Mouse (Mus musculus) forebrain, embryonic 13.5 days (tissue): Measurements from ENCODE around the gene Spop. TPM values are rescaled to one million over a fixed set of nuclear protein-coding genes. Genes with fewer than 3 reads are reported as not detected.
A peak's percentile ranks its signal among the peaks of the same experiment; 100 is the strongest.

Source experiments
- ATAC-seq: fragments of 200-750 bp; cut with Nextera tagmentation; 2 replicates; pipeline ENCODE4 v1.8.0; 2017
- H3K27ac ChIP-seq: fragments of 300-500 bp; sonication (generic); 2 replicates; pipeline ENCODE4 v1.5.1; 2015; ENCODE audit warnings: inconsistent platforms, mild to moderate bottlenecking, moderate library complexity
- H3K27me3 ChIP-seq: fragments of 300-500 bp; sonication (generic); 2 replicates; pipeline ENCODE4 v1.6.1; 2015; ENCODE audit warnings: mild to moderate bottlenecking, inconsistent platforms
- H3K36me3 ChIP-seq: fragments of 300-500 bp; sonication (generic); 2 replicates; pipeline ENCODE4 v1.6.1; 2015; ENCODE audit warnings: mild to moderate bottlenecking, inconsistent platforms; ENCODE audit not compliant: poor library complexity, severe bottlenecking
- H3K4me1 ChIP-seq: fragments of 300-500 bp; sonication (generic); 2 replicates; pipeline ENCODE4 v1.6.1; 2015; ENCODE audit warnings: inconsistent platforms
- H3K4me2 ChIP-seq: fragments of 300-500 bp; sonication (generic); 2 replicates; pipeline ENCODE4 v1.6.1; 2015; ENCODE audit warnings: inconsistent platforms, mild to moderate bottlenecking, moderate library complexity
- H3K4me3 ChIP-seq: fragments of 300-500 bp; sonication (generic); 2 replicates; pipeline ENCODE4 v1.5.1; 2015; ENCODE audit warnings: mild to moderate bottlenecking, inconsistent platforms
- H3K9ac ChIP-seq: fragments of 300-500 bp; sonication (generic); 2 replicates; pipeline ENCODE4 v1.6.1; 2015; ENCODE audit warnings: mild to moderate bottlenecking, inconsistent platforms
- H3K9me3 ChIP-seq: fragments of 300-500 bp; sonication (generic); replicated peaks from 2 replicates; pipeline ENCODE4 v1.6.1; 2016; ENCODE audit warnings: inconsistent platforms
- WGBS: fragments of 180-500 bp; shearing (Covaris S2); methylation state at CpG from one replicate; pipeline ENCODE4 v1.1.7; 2015; 5-methylcytosine and 5-hydroxymethylcytosine counted together
- polyA plus RNA-seq: library from polyadenylated mRNA; unstranded; fragments of >200 nt; fragmentation: Nextera tagmentation; extraction: Ambion mirVana; gene quantifications from 2 replicates; pipeline ENCODE4 v1.2.1, GENCODE M21; 2015

Gene Spop
- polyA plus RNA-seq, 1 experiment from 2014 or later, result 178 TPM

DNA sequence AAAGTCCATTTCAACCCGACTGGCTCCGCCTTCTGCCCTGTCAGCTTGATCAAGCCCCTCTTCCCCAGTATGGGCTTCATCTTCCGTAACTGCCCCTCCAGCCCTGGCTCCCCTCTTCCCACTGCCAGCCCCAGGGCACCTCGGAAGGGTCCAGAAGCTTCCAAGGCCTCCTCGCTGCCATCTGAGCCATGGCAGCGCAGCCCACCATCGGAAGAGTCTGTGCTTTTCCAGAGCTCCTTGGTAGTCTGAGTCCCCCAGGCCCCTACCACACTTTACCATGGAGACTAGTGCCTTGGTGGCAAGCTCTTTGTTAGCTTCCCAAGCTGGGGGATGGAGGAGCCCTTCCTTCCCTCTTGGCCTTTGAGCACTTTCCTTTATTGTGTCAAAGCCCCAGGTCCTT lies 33.2 kb upstream of the Spop start:
- Histone ChIP-seq H3K4me1 (peaks cover 4% of the 10 kb centered on the region), H3K4me2 (no peak overlapping the region), H3K9ac (no peak overlapping the region), H3K36me3 (peaks cover 8% of the 10 kb centered on the region; the same call in 1 of the 2 replicates), H3K4me3 (no peak overlapping the region), H3K27me3 (no peaks in the 10 kb centered on the region), H3K27ac (no peak overlapping the region), H3K9me3 (no peaks in the 10 kb centered on the region)
- WGBS, result 93% methylated on average over 7 of the region's 7 CpGs
- no peak for ATAC-seq

DNA sequence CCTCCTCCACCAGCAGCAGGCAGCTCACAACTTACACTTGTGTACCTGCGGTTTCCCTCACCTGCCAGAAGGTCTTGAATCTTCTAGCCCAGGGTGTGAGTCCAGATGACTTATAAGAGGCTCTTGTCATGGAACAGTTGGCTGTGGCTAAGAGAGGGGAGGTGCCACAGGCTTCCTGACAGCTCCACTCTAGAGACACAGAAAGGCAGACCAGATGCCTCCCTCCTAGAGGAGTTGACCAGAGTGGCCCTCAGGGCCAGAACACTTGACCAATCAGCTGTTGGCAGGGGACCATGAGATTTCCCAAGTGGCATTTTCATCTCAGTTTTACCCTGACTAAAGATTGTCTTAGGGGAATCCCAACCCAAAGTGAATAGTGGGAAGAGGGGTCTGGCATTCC lies 32.7 kb upstream of the Spop start:
- no peaks in the 10 kb centered on the region for H3K9me3 ChIP-seq
- H3K4me3 ChIP-seq, result no peak overlapping the region
- H3K36me3 ChIP-seq, result peaks cover 6% of the 10 kb centered on the region; the same call in 1 of the 2 replicates
- WGBS, result 93% methylated on average over 1 of the region's 1 CpGs
- H3K4me2 ChIP-seq, result no peak overlapping the region
- H3K27me3 ChIP-seq, result no peaks in the 10 kb centered on the region
- H3K9ac ChIP-seq, result no peak overlapping the region
- ATAC-seq, result no peak
- peaks cover 9% of the 10 kb centered on the region for H3K4me1 ChIP-seq
- no peak overlapping the region for H3K27ac ChIP-seq

DNA sequence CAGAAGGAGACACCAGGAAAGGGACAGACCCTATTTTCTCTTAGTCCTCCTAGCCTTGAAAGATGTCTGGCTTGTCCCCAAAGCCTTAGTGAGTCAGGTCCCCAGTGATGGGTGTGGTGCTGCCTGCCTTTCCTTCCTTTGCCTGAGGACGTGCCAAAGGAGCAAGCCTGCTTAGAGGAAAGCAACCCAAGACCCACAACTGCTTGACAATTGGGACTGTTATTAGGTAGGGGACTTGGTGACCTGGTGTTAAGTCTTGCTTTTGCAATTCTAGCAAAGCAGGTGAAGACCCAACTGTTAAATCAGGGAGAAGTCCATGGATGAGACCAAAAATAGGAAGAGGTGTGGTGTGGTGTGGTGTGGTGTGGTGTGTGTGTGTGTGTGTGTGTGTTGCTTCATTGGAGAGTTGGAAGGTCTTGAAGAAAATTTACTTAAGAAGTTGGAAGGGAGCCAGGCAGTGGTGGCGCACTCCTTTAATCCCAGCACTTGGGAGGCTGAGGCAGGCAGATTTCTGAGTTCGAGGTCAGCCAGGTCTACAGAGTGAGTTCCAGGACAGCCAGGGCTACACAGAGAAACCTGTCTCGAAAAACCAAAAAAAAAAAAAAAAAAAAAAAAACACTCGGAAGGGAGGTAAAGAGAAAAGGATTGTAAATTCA lies 30.4 kb upstream of the Spop start:
- Histone ChIP-seq H3K27ac (no peak overlapping the region), H3K9me3 (no peaks in the 10 kb centered on the region), H3K9ac (no peak overlapping the region), H3K4me2 (no peak overlapping the region), H3K36me3 (peaks cover 28% of the 10 kb centered on the region), H3K4me1 (peaks cover 14% of the 10 kb centered on the region), H3K27me3 (no peaks in the 10 kb centered on the region), H3K4me3 (no peak overlapping the region)
- WGBS, result 85% methylated on average over 5 of the region's 5 CpGs
- no peak for ATAC-seq

DNA sequence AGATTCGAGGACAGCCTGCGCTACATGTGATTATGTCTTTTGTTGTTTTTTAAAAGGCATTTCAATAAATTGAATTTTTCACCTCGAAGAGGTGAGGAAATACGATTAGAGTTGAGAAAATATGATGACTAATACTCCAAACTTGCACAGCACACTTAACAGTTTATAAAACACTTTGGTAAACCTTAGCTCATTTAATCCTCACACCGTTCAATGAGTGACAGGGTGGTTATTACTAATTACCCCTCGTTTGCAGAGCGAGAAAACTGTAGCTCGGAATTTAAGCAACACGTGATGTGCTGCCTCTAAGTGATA lies 29.9 kb upstream of the Spop start:
- no peaks in the 10 kb centered on the region for H3K27me3 ChIP-seq
- H3K9ac ChIP-seq, result no peak overlapping the region
- H3K27ac ChIP-seq, result peak overlapping the region; percentile 22; the same call in 1 of the 2 replicates
- H3K4me2 ChIP-seq, result peak overlapping the region; percentile 67
- peaks cover 33% of the 10 kb centered on the region for H3K36me3 ChIP-seq
- H3K4me3 ChIP-seq, result peak overlapping the region; percentile 95; the same call in 1 of the 2 replicates
- no peaks in the 10 kb centered on the region for H3K9me3 ChIP-seq
- peaks cover 14% of the 10 kb centered on the region for H3K4me1 ChIP-seq
- WGBS, result 42% methylated on average over 9 of the region's 9 CpGs
- no peak for ATAC-seq

DNA sequence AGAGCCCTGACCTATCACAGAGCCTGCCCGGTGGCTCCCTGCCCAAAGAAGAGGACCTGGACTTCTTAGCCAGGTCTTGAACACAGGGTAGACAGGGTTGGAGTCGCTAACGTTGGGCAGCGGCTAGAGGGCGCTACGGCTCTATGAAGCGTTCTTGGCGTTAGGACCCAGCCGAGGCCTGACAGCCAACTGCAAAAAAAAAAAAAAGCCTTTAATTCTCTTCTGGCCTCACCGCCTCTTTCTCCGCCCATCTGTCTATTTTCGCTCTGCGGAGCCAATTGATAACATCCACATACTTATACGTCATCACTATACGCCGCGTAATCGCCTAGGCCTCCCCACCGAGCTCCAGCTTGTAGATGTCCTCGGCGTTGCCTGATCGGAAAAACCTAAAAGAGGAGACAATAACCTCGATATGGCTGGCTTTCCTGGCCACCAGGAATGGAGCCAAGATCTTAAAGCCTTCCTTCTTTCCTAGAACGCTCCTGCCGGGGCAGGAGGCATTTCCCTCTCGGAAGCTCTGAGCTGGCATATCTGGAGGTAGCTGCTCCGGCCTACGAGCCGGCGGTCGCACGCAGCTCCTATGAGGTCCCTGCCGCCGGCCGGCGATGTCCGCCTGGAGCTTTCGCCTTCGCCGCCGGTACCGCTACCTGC lies 29.4 kb upstream of the Spop start, which contains the start of gene Slc35b1:
TSS of gene Slc35b1 (plus strand) at position 374 of the 654 bp plus-strand sequence.
- ATAC-seq, result peak; percentile 97
- H3K9me3 ChIP-seq, result no peaks in the 10 kb centered on the region
- WGBS, result under 1% methylated on average over 42 of the region's 42 CpGs

DNA sequence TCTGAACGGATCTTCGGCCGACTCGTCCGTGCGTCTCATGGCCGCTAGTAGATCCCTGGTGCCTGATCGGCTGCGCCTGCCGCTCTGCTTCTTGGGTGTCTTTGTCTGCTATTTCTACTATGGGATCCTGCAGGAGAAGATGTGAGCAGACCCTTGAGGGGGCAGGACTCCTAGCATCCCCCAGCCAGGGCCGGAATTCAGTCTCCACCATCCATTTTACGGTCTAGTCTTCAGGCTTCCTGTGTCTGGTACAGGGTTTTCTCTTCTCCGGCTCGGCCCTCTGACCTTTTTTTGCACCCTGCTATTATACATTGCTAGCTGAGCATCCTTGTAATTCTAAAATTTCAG lies 28.9 kb upstream of the Spop start:
- peak overlapping the region; percentile 89 for H3K27ac ChIP-seq
- H3K4me3 ChIP-seq, result peak overlapping the region; percentile 95
- peaks cover 14% of the 10 kb centered on the region for H3K4me1 ChIP-seq
- no peaks in the 10 kb centered on the region for H3K27me3 ChIP-seq
- peak; percentile 48 for ATAC-seq
- no peaks in the 10 kb centered on the region for H3K9me3 ChIP-seq
- H3K36me3 ChIP-seq, result peaks cover 43% of the 10 kb centered on the region
- peak overlapping the region; percentile 67 for H3K4me2 ChIP-seq
- peak overlapping the region; percentile 95 for H3K9ac ChIP-seq
- under 1% methylated on average over 14 of the region's 14 CpGs for WGBS

More for the DNA sequence above, 29.4 kb upstream of the Spop start, which contains the start of gene Slc35b1:
- peak within 1 kb of the TSS; percentile 67 for H3K4me2 ChIP-seq
- H3K4me1 ChIP-seq, result peaks cover 14% of the 10 kb centered on the region
- H3K9ac ChIP-seq, result peak within 1 kb of the TSS; percentile 95
- H3K36me3 ChIP-seq, result peaks cover 38% of the 10 kb centered on the region
- peak within 1 kb of the TSS; percentile 89 for H3K27ac ChIP-seq
- peak within 1 kb of the TSS; percentile 95 for H3K4me3 ChIP-seq
- H3K27me3 ChIP-seq, result no peaks in the 10 kb centered on the region

DNA sequence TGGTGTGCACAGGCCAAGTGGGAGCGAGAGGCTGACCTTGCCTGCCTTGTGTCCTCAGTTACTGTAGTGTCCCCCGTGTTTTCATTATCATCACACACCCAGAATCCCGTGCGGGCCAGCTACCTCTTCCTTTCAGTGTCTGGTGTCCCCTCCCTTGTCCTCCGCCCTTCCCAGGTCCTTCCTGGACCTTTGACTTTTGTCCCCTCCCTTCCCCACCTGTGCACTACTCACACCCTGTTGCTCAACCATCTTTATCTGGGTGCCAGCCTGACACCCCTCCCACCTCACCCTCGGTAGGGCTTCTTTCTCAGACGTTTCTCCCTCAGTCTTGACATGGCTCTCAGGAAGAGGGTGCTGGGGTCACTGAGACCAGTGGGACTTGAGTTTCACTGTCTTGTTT lies 26.5 kb upstream of the Spop start:
- no peak overlapping the region for H3K9ac ChIP-seq
- H3K4me1 ChIP-seq, result peaks cover 18% of the 10 kb centered on the region
- no peaks in the 10 kb centered on the region for H3K9me3 ChIP-seq
- ATAC-seq, result no peak
- no peak overlapping the region for H3K4me3 ChIP-seq
- 84% methylated on average over 7 of the region's 7 CpGs for WGBS
- H3K27ac ChIP-seq, result no peak overlapping the region
- H3K27me3 ChIP-seq, result no peaks in the 10 kb centered on the region
- H3K36me3 ChIP-seq, result peaks cover 61% of the 10 kb centered on the region
- H3K4me2 ChIP-seq, result no peak overlapping the region

DNA sequence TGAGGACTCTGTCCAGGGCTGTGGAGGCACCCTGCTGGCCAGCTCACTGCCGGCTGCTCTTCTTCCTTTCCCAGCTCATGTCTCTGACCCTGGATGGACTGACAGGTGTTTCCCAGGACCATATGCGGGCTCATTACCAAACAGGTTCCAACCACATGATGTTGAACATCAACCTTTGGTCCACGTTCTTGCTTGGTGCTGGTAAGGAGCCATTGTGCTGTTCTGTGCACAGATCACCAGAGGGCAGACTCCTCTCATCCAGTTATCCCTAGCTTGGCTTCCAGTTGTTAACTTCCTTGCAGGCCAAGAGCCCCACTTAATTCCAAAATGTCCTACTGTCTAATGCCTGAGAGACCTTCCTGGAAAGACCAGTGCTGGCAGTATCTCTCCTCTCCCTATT lies 24.9 kb upstream of the Spop start:
- Histone ChIP-seq H3K9ac (no peak overlapping the region), H3K9me3 (no peaks in the 10 kb centered on the region), H3K27ac (no peak overlapping the region), H3K4me3 (no peak overlapping the region), H3K4me1 (peaks cover 24% of the 10 kb centered on the region), H3K36me3 (peaks cover 66% of the 10 kb centered on the region), H3K4me2 (no peak overlapping the region), H3K27me3 (no peaks in the 10 kb centered on the region)
- no peak for ATAC-seq
- WGBS, result 76% methylated on average over 3 of the region's 3 CpGs

DNA sequence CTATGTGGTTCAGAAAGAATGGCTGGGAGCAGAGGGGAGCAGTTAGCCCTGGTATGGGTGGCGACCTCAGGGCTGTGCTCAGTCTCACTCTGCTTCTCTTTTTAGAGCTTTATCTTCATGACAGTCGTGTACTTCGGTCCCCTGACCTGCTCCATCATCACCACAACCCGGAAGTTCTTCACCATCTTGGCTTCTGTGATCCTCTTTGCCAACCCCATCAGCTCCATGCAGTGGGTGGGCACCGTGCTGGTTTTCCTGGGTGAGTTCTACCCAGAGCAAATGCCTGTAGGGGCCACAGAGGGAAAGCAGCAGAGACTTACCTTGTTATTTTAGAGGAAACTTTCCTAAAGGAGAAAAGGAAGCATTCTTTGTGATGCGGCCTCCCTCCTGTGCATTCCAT lies 23.5 kb upstream of the Spop start:
- no peak for ATAC-seq
- peaks cover 23% of the 10 kb centered on the region for H3K4me1 ChIP-seq
- H3K4me3 ChIP-seq, result no peak overlapping the region
- H3K36me3 ChIP-seq, result peaks cover 66% of the 10 kb centered on the region
- 94% methylated on average over 6 of the region's 6 CpGs for WGBS
- H3K4me2 ChIP-seq, result no peak overlapping the region
- no peaks in the 10 kb centered on the region for H3K9me3 ChIP-seq
- H3K27me3 ChIP-seq, result no peaks in the 10 kb centered on the region
- no peak overlapping the region for H3K27ac ChIP-seq
- no peak overlapping the region for H3K9ac ChIP-seq

DNA sequence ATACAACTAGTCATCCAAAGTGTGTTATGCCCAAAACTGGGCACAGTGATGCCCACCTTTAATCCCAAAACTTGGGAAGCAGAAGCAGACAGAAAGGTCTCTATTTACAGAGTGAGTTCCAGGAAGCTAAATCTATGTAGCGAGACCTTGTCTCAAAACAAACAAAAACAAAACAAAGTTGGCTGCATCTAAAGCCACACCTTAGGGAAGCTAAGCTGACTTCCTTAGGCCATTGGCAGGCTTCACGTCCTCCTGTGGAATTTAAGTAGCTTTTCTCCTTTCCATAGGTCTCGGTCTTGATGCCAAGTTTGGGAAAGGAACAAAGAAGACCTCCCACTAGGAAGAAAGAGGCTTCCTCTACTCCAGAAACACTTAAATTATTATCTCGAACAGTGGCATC lies 22.7 kb upstream of the Spop start:
- H3K36me3 ChIP-seq, result peaks cover 66% of the 10 kb centered on the region

DNA sequence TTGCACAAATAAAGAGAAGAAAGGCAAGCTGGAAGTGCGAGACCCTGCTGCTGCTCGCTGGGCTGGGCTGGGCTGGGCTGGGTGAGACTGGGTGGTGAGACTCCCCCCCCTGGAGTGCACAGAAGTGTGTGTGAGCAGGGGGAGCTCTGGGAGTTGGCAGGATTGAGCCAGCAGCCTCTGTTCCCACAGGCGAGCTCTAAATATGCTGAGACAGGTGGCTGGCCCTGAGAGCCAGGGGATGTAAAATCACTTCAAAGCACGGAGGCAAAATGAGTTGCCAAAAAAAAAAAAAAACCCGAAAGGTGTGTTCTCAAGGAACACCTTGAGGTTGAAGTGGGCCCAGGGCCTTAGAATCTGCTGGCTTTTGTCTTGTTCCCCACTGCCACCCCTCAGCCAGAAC lies 22.1 kb upstream of the Spop start:
- 79% methylated on average over 5 of the region's 5 CpGs for WGBS
- Histone ChIP-seq H3K9me3 (no peaks in the 10 kb centered on the region), H3K4me1 (peaks cover 10% of the 10 kb centered on the region; the same call in 1 of the 2 replicates), H3K4me2 (no peak overlapping the region), H3K4me3 (no peak overlapping the region), H3K27me3 (no peaks in the 10 kb centered on the region), H3K9ac (no peak overlapping the region), H3K27ac (peak overlapping the region; percentile 55), H3K36me3 (peaks cover 60% of the 10 kb centered on the region)
- ATAC-seq, result peak; percentile 68; the same call in 1 of the 2 replicates

More for the DNA sequence above, 22.7 kb upstream of the Spop start:
- Histone ChIP-seq H3K27ac (peak overlapping the region; percentile 52), H3K9ac (no peak overlapping the region), H3K9me3 (no peaks in the 10 kb centered on the region), H3K27me3 (no peaks in the 10 kb centered on the region), H3K4me2 (no peak overlapping the region), H3K4me1 (peaks cover 15% of the 10 kb centered on the region), H3K4me3 (no peak overlapping the region)
- ATAC-seq, result no peak
- WGBS, result 70% methylated on average over 4 of the region's 4 CpGs

DNA sequence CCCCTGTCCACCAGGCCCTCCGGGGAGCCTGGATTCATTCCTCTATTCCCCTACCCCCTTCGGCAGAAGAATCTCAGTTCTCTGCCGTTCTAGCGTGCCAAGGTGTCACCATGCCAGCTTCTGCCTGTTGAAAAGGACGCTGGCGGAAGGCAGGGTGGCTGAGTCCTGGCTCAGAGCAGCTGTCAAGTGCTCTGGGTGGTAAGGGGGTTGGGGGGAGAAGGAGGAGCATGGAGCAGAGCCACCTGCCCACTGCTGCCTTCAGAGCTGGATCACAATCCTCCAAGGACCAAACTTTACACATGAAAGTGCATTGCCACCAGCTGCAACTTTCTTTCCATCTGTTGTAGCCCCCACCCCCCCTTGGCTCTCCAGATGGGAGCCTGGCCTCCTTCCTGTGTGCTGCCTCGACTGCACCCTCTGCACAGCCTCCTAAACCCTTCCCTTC lies 21.6 kb upstream of the Spop start:
- Histone ChIP-seq H3K9me3 (no peaks in the 10 kb centered on the region), H3K36me3 (peaks cover 55% of the 10 kb centered on the region), H3K4me2 (no peak overlapping the region), H3K27ac (peak overlapping the region; percentile 55), H3K4me1 (peaks cover 10% of the 10 kb centered on the region; the same call in 1 of the 2 replicates), H3K9ac (no peak overlapping the region), H3K4me3 (no peak overlapping the region), H3K27me3 (no peaks in the 10 kb centered on the region)
- 54% methylated on average over 7 of the region's 7 CpGs for WGBS
- ATAC-seq, result peak; percentile 85
